In the genomic region with DNA sequence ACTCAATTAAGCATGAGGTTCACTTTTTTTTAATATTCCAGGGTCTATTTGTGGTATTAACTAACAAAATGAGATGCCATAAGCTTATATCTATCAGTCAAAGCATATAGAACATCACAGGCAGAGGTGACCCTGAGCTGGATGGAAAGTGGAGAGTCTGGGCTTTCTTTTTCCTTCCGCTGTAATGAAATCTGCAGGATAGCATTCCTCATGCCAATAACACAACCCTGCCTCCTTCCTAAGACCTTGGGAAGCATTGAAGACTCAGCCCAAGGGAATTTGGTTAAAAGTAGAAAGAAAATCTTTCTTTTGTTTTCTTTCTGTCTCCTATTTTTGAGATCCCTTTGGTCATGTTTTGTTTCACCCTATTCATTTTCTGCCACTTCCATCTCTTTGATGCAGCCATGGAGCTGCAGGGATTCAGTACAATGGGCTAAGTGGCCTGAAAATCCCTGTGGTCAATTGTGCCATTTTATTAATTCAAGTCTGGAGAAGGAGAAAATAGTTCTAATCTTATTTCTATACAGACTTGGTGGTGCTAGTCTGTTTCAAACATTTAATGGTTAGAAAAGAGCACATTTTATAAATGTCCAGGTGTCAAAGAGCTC, we compare ENCODE assay signal across 26 mouse cellular contexts.
"Had no signal": no experiment of that assay in that cellular context is flagged by ENCODE, and none has a peak within 500 bp of the region (broad histone marks: within the 10 kb centered on the region; RNA-seq: fewer than 3 reads in every experiment).

No protein-coding gene starts in this region.

- H3K9ac ChIP-seq: heart, embryonic 13.5 days; heart, embryonic 15.5 days; hindbrain, embryonic 13.5 days; hindbrain, embryonic 15.5 days; kidney, embryonic 15.5 days; limb, embryonic 13.5 days; limb, embryonic 15.5 days; liver, embryonic 12.5 days had no signal

- H3K27me3 ChIP-seq: heart, embryonic 13.5 days; heart, embryonic 15.5 days; hindbrain, embryonic 13.5 days; hindbrain, embryonic 15.5 days; kidney, embryonic 15.5 days; limb, embryonic 13.5 days; limb, embryonic 15.5 days; liver, embryonic 12.5 days had no signal

- H3K36me3 ChIP-seq: heart, embryonic 13.5 days; heart, embryonic 15.5 days; hindbrain, embryonic 13.5 days; hindbrain, embryonic 15.5 days; kidney, embryonic 15.5 days; limb, embryonic 13.5 days; limb, embryonic 15.5 days; liver, embryonic 12.5 days had no signal

- H3K4me2 ChIP-seq: heart, embryonic 11.5 days; heart, embryonic 13.5 days; heart, embryonic 15.5 days; hindbrain, embryonic 13.5 days; hindbrain, embryonic 15.5 days; kidney, embryonic 15.5 days; limb, embryonic 13.5 days; limb, embryonic 15.5 days; liver, embryonic 12.5 days had no signal

- H3K4me3 ChIP-seq: heart, adult 2 months; heart, embryonic 13.5 days; heart, embryonic 15.5 days; hindbrain, embryonic 13.5 days; hindbrain, embryonic 15.5 days; kidney, embryonic 15.5 days; limb, embryonic 13.5 days; limb, embryonic 15.5 days; liver, embryonic 12.5 days had no signal

- H3K4me1 ChIP-seq: heart, embryonic 13.5 days; heart, embryonic 15.5 days; hindbrain, embryonic 13.5 days; hindbrain, embryonic 15.5 days; kidney, embryonic 15.5 days; limb, embryonic 13.5 days; limb, embryonic 15.5 days; liver, embryonic 12.5 days had no signal

- H3K27ac ChIP-seq: heart, adult 2 months; heart, embryonic 13.5 days; heart, embryonic 15.5 days; hindbrain, embryonic 13.5 days; hindbrain, embryonic 15.5 days; hindbrain, postnatal 0 days; kidney, embryonic 15.5 days; kidney, postnatal 0 days; limb, embryonic 13.5 days; limb, embryonic 15.5 days; liver, embryonic 12.5 days had no signal

- DNase-seq: gastrocnemius, postnatal 14 days; gastrocnemius, postnatal 36 days; heart, adult 11 months; heart, adult 2 months; heart, postnatal 14 days; heart, postnatal 36 days; kidney, adult 11 months; kidney, adult 2 months; kidney, adult 9 months; kidney, postnatal 14 days; kidney, postnatal 36 days; layer of hippocampus, adult 9-11 months; layer of hippocampus, postnatal 36 days; left cerebral cortex, postnatal 4 days had no signal

- H3K9me3 ChIP-seq: heart, embryonic 13.5 days; heart, embryonic 15.5 days; hindbrain, embryonic 13.5 days; hindbrain, embryonic 15.5 days; kidney, embryonic 15.5 days; limb, embryonic 13.5 days; limb, embryonic 15.5 days; liver, embryonic 12.5 days had no signal

- ATAC-seq: hindbrain, postnatal 0 days; intestine, embryonic 16.5 days; liver, embryonic 12.5 days had no signal
